Mouse (Mus musculus): Measurements from ENCODE around the gene Slc29a1. TPM values are rescaled to one million over a fixed set of nuclear protein-coding genes. Genes with fewer than 3 reads are reported as not detected.

Slc29a1 gene
- polyA plus RNA-seq, 1 experiment from 2014 or later = 40.1 TPM

GRCm38 (mm10) chr17:45563216-45563615 is 36.2 kb downstream of the Slc29a1 start:
- 0 out of 2 replicates have a peak overlapping the region, but pooled peaks have one; percentile 92 for H3K9ac ChIP-seq
- H3K4me2 ChIP-seq = peak overlapping the region; percentile 96
- ATAC-seq (ENCODE audit: low read depth) = no peak
- H3K4me3 ChIP-seq = 0 out of 2 replicates have a peak overlapping the region, but pooled peaks have one; percentile 81
- H3K9me3 ChIP-seq = no peaks in the 10 kb centered on the region
- H3K4me1 ChIP-seq (replicated peaks) = peaks cover 38% of the 10 kb centered on the region
- no peaks in the 10 kb centered on the region for H3K27me3 ChIP-seq
- WGBS = 82% methylated on average over 12 of the region's 12 CpGs
- H3K36me3 ChIP-seq = peaks cover 32% of the 10 kb centered on the region
- no peak overlapping the region for H3K27ac ChIP-seq (replicated peaks)

- 90% methylated on average over 15 of the region's 15 CpGs for WGBS
- Histone ChIP-seq H3K36me3 (no peaks in the 10 kb centered on the region), H3K27me3 (peaks cover 11% of the 10 kb centered on the region), H3K27ac (replicated peaks) (no peak overlapping the region), H3K9me3 (no peaks in the 10 kb centered on the region), H3K9ac (no peak overlapping the region), H3K4me2 (no peak overlapping the region), H3K4me3 (no peak overlapping the region), H3K4me1 (replicated peaks) (peaks cover 27% of the 10 kb centered on the region)
- no peak for ATAC-seq (ENCODE audit: low read depth)
Measured at GRCm38 (mm10) chr17:45559732-45560525, 39.5 kb downstream of the Slc29a1 start.

GRCm38 (mm10) chr17:45557998-45558862 is 41.2 kb downstream of the Slc29a1 start:
- Histone ChIP-seq H3K4me3 (no peak overlapping the region), H3K27ac (replicated peaks) (no peak overlapping the region), H3K36me3 (no peaks in the 10 kb centered on the region), H3K4me1 (replicated peaks) (peaks cover 20% of the 10 kb centered on the region), H3K9me3 (no peaks in the 10 kb centered on the region), H3K27me3 (peaks cover 11% of the 10 kb centered on the region), H3K9ac (no peak overlapping the region), H3K4me2 (no peak overlapping the region)
- WGBS = 73% methylated on average over 16 of the region's 16 CpGs
- ATAC-seq (ENCODE audit: low read depth) = no peak

GRCm38 (mm10) chr17:45557246-45557824 is 42.1 kb downstream of the Slc29a1 start:
- Histone ChIP-seq H3K9ac (0 out of 2 replicates have a peak overlapping the region, but pooled peaks have one; percentile 31), H3K4me2 (no peak overlapping the region), H3K4me1 (replicated peaks) (peaks cover 20% of the 10 kb centered on the region), H3K27ac (replicated peaks) (no peak overlapping the region), H3K9me3 (no peaks in the 10 kb centered on the region), H3K27me3 (peaks cover 14% of the 10 kb centered on the region), H3K36me3 (no peaks in the 10 kb centered on the region), H3K4me3 (no peak overlapping the region)
- 68% methylated on average over 7 of the region's 7 CpGs for WGBS
- no peak for ATAC-seq (ENCODE audit: low read depth)

GRCm38 (mm10) chr17:45556514-45557245 is 42.7 kb downstream of the Slc29a1 start:
- Histone ChIP-seq H3K4me3 (peak overlapping the region; percentile 67), H3K9ac (peak overlapping the region; percentile 81; the same call in 1 of the 2 replicates), H3K4me2 (peak overlapping the region; percentile 97), H3K27ac (replicated peaks) (no peak overlapping the region), H3K4me1 (replicated peaks) (peaks cover 24% of the 10 kb centered on the region), H3K9me3 (no peaks in the 10 kb centered on the region), H3K36me3 (no peaks in the 10 kb centered on the region), H3K27me3 (peaks cover 14% of the 10 kb centered on the region)
- 73% methylated on average over 3 of the region's 3 CpGs for WGBS
- no peak for ATAC-seq (ENCODE audit: low read depth)

- no peaks in the 10 kb centered on the region for H3K9me3 ChIP-seq
- H3K4me2 ChIP-seq = peak overlapping the region; percentile 97
- H3K36me3 ChIP-seq = no peaks in the 10 kb centered on the region
- peaks cover 26% of the 10 kb centered on the region for H3K4me1 ChIP-seq (replicated peaks)
- H3K27ac ChIP-seq (replicated peaks) = no peak overlapping the region
- H3K9ac ChIP-seq = peak overlapping the region; percentile 81
- peaks cover 16% of the 10 kb centered on the region for H3K27me3 ChIP-seq
- WGBS = 5% methylated on average over 14 of the region's 14 CpGs
- H3K4me3 ChIP-seq = peak overlapping the region; percentile 67
- 0 out of 2 replicates have a peak, but pooled peaks have one; percentile 2 for ATAC-seq (ENCODE audit: low read depth)
Measured at GRCm38 (mm10) chr17:45556107-45556489, 43.3 kb downstream of the Slc29a1 start.

- peaks cover 21% of the 10 kb centered on the region for H3K27me3 ChIP-seq
- WGBS = under 1% methylated on average over 45 of the region's 45 CpGs
- peak within 1 kb of the TSS; percentile 97 for H3K4me2 ChIP-seq
- no peaks in the 10 kb centered on the region for H3K9me3 ChIP-seq
- no peaks in the 10 kb centered on the region for H3K36me3 ChIP-seq
- peak; percentile 82 for ATAC-seq (ENCODE audit: low read depth)
- H3K9ac ChIP-seq = peak within 1 kb of the TSS; percentile 81
- peak within 1 kb of the TSS; percentile 67 for H3K4me3 ChIP-seq
- H3K4me1 ChIP-seq (replicated peaks) = peaks cover 26% of the 10 kb centered on the region
- no peak within 1 kb of the TSS for H3K27ac ChIP-seq (replicated peaks)
Measured at GRCm38 (mm10) chr17:45555452-45556106, 43.8 kb downstream of the Slc29a1 start, which contains the start of gene Nfkbie. TSS of gene Nfkbie (plus strand) at chr17:45555703.

GRCm38 (mm10) chr17:45554420-45554819 is 45.0 kb downstream of the Slc29a1 start:
- H3K9me3 ChIP-seq = no peaks in the 10 kb centered on the region
- peaks cover 25% of the 10 kb centered on the region for H3K27me3 ChIP-seq
- no peak overlapping the region for H3K4me3 ChIP-seq
- H3K4me2 ChIP-seq = no peak overlapping the region
- WGBS = 65% methylated on average over 1 of the region's 1 CpGs
- no peak overlapping the region for H3K9ac ChIP-seq
- no peak for ATAC-seq (ENCODE audit: low read depth)
- peaks cover 35% of the 10 kb centered on the region for H3K4me1 ChIP-seq (replicated peaks)
- no peak overlapping the region for H3K27ac ChIP-seq (replicated peaks)
- no peaks in the 10 kb centered on the region for H3K36me3 ChIP-seq

GRCm38 (mm10) chr17:45553065-45553464 is 46.3 kb downstream of the Slc29a1 start:
- Histone ChIP-seq H3K4me1 (replicated peaks) (peaks cover 41% of the 10 kb centered on the region), H3K27me3 (peaks cover 29% of the 10 kb centered on the region), H3K27ac (replicated peaks) (no peak overlapping the region), H3K9me3 (no peaks in the 10 kb centered on the region), H3K9ac (no peak overlapping the region), H3K36me3 (no peaks in the 10 kb centered on the region), H3K4me2 (no peak overlapping the region), H3K4me3 (no peak overlapping the region)
- WGBS = 82% methylated on average over 3 of the region's 3 CpGs
- no peak for ATAC-seq (ENCODE audit: low read depth)

- H3K4me2 ChIP-seq = no peak overlapping the region
- H3K4me1 ChIP-seq (replicated peaks) = peaks cover 49% of the 10 kb centered on the region
- no peak overlapping the region for H3K27ac ChIP-seq (replicated peaks)
- H3K36me3 ChIP-seq = peaks cover under 1% of the 10 kb centered on the region
- ATAC-seq (ENCODE audit: low read depth) = no peak
- H3K27me3 ChIP-seq = peaks cover 36% of the 10 kb centered on the region
- 2% methylated on average over 8 of the region's 8 CpGs for WGBS
- H3K9me3 ChIP-seq = no peaks in the 10 kb centered on the region
- no peak overlapping the region for H3K9ac ChIP-seq
- no peak overlapping the region for H3K4me3 ChIP-seq
Measured at GRCm38 (mm10) chr17:45551816-45552451, 47.5 kb downstream of the Slc29a1 start.

All from neural tube, embryonic 13.5 days (tissue).